In genomic region chr14:101853722-101854121, GRCm38 (mm10) we compare ENCODE assay signal across 12 mouse cellular contexts.
A peak's percentile ranks its signal among the peaks of the same experiment; 100 is the strongest.
DNase-seq lines count a peak whose midpoint lies in the region; ATAC-seq and TF ChIP-seq lines count a peak whose summit lies in the region.
"Had no signal": no experiment of that assay in that cellular context is flagged by ENCODE, and none has a peak within 500 bp of the region (broad histone marks: within the 10 kb centered on the region; RNA-seq: fewer than 3 reads in every experiment).

No protein-coding gene starts in this region.

- H3K4me1 ChIP-seq in liver, embryonic 16.5 days (ENCODE audit: control insufficient read depth, low read depth, low read length) = no peaks in the 10 kb centered on the region
- H3K4me1 ChIP-seq: liver, embryonic 15.5 days had no signal

- no peak for TF ChIP-seq CTCF in gastrocnemius, adult 2 months (IDR thresholded peaks at IDR 0.05)

- no peaks in the 10 kb centered on the region for H3K27me3 ChIP-seq in liver, embryonic 16.5 days (ENCODE audit: control insufficient read depth, insufficient read depth, low read depth, low read length)
- H3K27me3 ChIP-seq: liver, embryonic 15.5 days had no signal

- H3K27ac ChIP-seq in gastrocnemius, adult 2 months = peak overlapping the region; percentile 80
- H3K27ac ChIP-seq in liver, embryonic 16.5 days (ENCODE audit: low read length) = no peak overlapping the region
- H3K27ac ChIP-seq: hindbrain, postnatal 0 days; liver, embryonic 15.5 days had no signal

- 38% methylated on average over 4 of the region's 4 CpGs for WGBS in liver, embryonic 16.5 days (ENCODE audit: insufficient replicate concordance)

- peak; percentile 70 for DNase-seq in gastrocnemius, adult 2 months
- DNase-seq in gastrocnemius, postnatal 10 days = no peak
- peak; percentile 47 for DNase-seq in 3T3-L1 (ENCODE audit: low read depth, low spot score)
- peak; percentile 49 for DNase-seq in kidney, adult 18-20 months
- no peak for DNase-seq in frontal cortex, adult 2 months (ENCODE audit: extremely low spot score in 1 of 2, low spot score in 1 of 2)
- no peak for DNase-seq in left cerebral cortex, postnatal 14 days (ENCODE audit: low spot score in 2 of 2)
- DNase-seq: adrenal gland, postnatal 14 days; embryo, embryonic 11 days had no signal

- intact Hi-C loops in gastrocnemius, adult 2 months (cut with DNase I) = no loop called here
- intact Hi-C loops in left cerebral cortex, postnatal 14 days (cut with DNase I) = no loop called here

- H3K9me3 ChIP-seq in liver, embryonic 16.5 days (replicated peaks; ENCODE audit: control insufficient read depth, low read length) = no peaks in the 10 kb centered on the region
- H3K9me3 ChIP-seq: liver, embryonic 15.5 days had no signal

- no peaks in the 10 kb centered on the region for H3K36me3 ChIP-seq in liver, embryonic 16.5 days (ENCODE audit: control insufficient read depth, insufficient read depth)
- H3K36me3 ChIP-seq: liver, embryonic 15.5 days had no signal

- H3K4me2 ChIP-seq in liver, embryonic 16.5 days (ENCODE audit: low read depth, low read length) = no peak overlapping the region
- H3K4me2 ChIP-seq: liver, embryonic 15.5 days had no signal

- no peak overlapping the region for H3K9ac ChIP-seq in liver, embryonic 16.5 days (ENCODE audit: low read depth, low read length)
- H3K9ac ChIP-seq: liver, embryonic 15.5 days had no signal

- peak overlapping the region; percentile 35 for H3K4me3 ChIP-seq in gastrocnemius, adult 2 months
- H3K4me3 ChIP-seq in liver, embryonic 16.5 days (ENCODE audit: low read depth, low read length) = no peak overlapping the region
- H3K4me3 ChIP-seq: liver, embryonic 15.5 days had no signal

- peak; percentile 35; the same call in 1 of the 2 replicates for ATAC-seq in liver, embryonic 16.5 days (ENCODE audit: low read depth)
- ATAC-seq in granulocyte monocyte progenitor cell, adult 5-6 weeks (replicated peaks; ENCODE audit: poor library complexity, severe bottlenecking) = no peak
- ATAC-seq: hindbrain, postnatal 0 days had no signal

Comparison
In these comparisons a context has a peak if more than half of its experiments do, and no peak if none do; other contexts are left out.
1. DNase-seq: peak in gastrocnemius, adult 2 months (single experiment), 3T3-L1 (single experiment) and kidney, adult 18-20 months (single experiment); none in gastrocnemius, postnatal 10 days (single experiment), frontal cortex, adult 2 months (0 of 2) and left cerebral cortex, postnatal 14 days (0 of 2).